ENCODE assay signal across 15 mouse cellular contexts in genomic region chr2:166271373-166272189, GRCm38 (mm10).
DNase-seq lines count a peak whose midpoint lies in the region; ATAC-seq lines count a peak whose summit lies in the region.
"Had no signal": no experiment of that assay in that cellular context is flagged by ENCODE, and none has a peak within 500 bp of the region (broad histone marks: within the 10 kb centered on the region; RNA-seq: fewer than 3 reads in every experiment).

No protein-coding gene starts in this region.

- H3K9ac ChIP-seq in hindbrain, embryonic 15.5 days: no peak overlapping the region
- H3K9ac ChIP-seq: liver, embryonic 12.5 days had no signal

- no peaks in the 10 kb centered on the region for H3K36me3 ChIP-seq in hindbrain, embryonic 15.5 days
- H3K36me3 ChIP-seq: heart, embryonic 10.5 days; liver, embryonic 12.5 days had no signal

- no peak for DNase-seq in frontal cortex, postnatal 10 days (ENCODE audit: low spot score in 2 of 2)
- DNase-seq in right cerebral cortex, postnatal 4 days: peak; percentile 36
- no peak for DNase-seq in right cerebral cortex, postnatal 36 days (ENCODE audit: low spot score in 2 of 2)
- DNase-seq in urinary bladder, adult 18-20 months (ENCODE audit: low spot score in 2 of 2): no peak
- no peak for DNase-seq in cerebellum, postnatal 10 days
- no peak for DNase-seq in adrenal gland, adult 18-20 months (ENCODE audit: low spot score in 2 of 2)
- DNase-seq: adrenal gland, postnatal 14 days; gastrocnemius, adult 2 months; heart, postnatal 4 days; kidney, adult 8-10 months had no signal

- no peak overlapping the region for H3K4me2 ChIP-seq in hindbrain, embryonic 15.5 days
- H3K4me2 ChIP-seq: liver, embryonic 12.5 days had no signal

- H3K4me1 ChIP-seq in hindbrain, embryonic 15.5 days (replicated peaks): peaks cover 17% of the 10 kb centered on the region
- H3K4me1 ChIP-seq: liver, embryonic 12.5 days had no signal

- no peaks in the 10 kb centered on the region for H3K9me3 ChIP-seq in hindbrain, embryonic 15.5 days
- H3K9me3 ChIP-seq: heart, embryonic 10.5 days; liver, embryonic 12.5 days had no signal

- peak; percentile 75 for ATAC-seq in frontal cortex, adult (ENCODE audit: low TSS enrichment)
- ATAC-seq in hindbrain, embryonic 15.5 days (ENCODE audit: low FRiP score, low read depth): no peak
- ATAC-seq: liver, embryonic 12.5 days had no signal

- 0 out of 2 replicates have a peak overlapping the region, but pooled peaks have one; percentile 15 for H3K27ac ChIP-seq in hindbrain, embryonic 15.5 days (replicated peaks)
- H3K27ac ChIP-seq: gastrocnemius, adult 2 months; heart, embryonic 10.5 days; liver, embryonic 12.5 days; stomach, postnatal 0 days had no signal

- 0 out of 2 replicates have a peak, but pooled peaks cover 5% of the 10 kb centered on the region for H3K27me3 ChIP-seq in hindbrain, embryonic 15.5 days
- H3K27me3 ChIP-seq: liver, embryonic 12.5 days had no signal

- WGBS in hindbrain, embryonic 15.5 days: 30% methylated on average over 11 of the region's 11 CpGs

- H3K4me3 ChIP-seq in hindbrain, embryonic 15.5 days: no peak overlapping the region
- H3K4me3 ChIP-seq: gastrocnemius, adult 2 months; heart, embryonic 10.5 days; liver, embryonic 12.5 days had no signal
